Mouse (Mus musculus) adrenal gland, adult 8-10 months (tissue): Measurements from ENCODE around the gene Atg4c. TPM values are rescaled to one million over a fixed set of nuclear protein-coding genes. Genes with fewer than 3 reads are reported as not detected.

Source experiments
- DNase-seq: peaks from one replicate; pipeline ENCODE4 v3.0.0; 2022
- total RNA-seq, 4 experiments: library from RNA; stranded (reverse); gene quantifications; 2 replicates each; pipeline ENCODE4 v1.2.4; 2022

Atg4c gene
- total RNA-seq, 4 experiments from 2014 or later, result 17.1 to 21.4 (median 19.4) TPM

DNA sequence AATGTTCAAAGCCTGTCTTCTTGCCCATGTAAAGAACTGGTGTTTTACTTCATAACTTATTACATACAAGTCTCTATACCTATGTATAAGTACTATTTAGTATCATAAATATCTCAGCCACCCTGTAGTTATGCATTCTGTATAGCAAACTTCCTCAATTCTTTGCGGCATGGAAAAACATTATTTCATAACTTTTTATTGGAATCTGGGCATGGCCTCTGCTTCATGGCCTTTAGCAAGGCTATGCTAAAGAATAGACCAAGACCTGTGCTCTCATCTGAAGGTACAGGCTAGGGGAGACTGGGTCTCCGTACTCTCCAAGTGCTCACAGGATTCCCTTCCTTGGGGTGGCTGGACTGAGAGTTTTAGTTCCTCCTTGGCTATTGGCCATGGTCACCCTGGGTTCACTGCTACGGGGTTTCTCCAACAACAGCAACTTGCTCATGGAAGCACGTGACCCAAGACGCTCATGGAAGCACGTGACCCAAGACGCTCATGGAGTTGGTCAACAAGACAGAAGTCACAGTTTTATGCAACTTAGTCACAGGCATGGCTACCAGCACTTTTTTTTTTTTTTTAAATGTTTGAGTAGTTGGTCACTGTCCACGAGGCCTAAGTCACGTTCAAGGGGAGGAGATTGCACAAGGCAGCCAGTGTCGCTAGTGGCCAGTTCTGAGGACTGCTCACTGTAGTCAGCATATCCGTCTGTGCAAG is 7.2 kb upstream of the Atg4c start:
- DNase-seq, result no peak

DNA sequence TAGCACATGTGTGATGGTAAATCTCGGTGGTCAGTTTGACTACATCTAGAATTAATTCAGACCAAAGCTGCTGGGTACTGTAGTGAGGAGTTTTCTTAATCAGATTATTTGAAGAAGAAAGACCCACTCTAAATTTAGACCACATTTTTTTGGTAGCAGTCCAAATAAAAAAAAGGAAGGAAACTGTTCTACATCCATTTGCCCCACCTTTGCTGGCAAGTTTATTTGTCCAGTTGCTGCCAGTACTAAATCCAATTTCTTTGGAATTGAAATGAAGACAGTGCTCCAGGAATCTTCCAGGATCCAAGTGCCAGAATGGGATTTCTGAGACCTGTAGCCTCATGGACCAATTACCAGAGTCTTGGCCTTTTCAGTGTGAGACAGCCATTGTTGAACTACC is 1.1 kb upstream of the Atg4c start:
- DNase-seq, result no peak

DNA sequence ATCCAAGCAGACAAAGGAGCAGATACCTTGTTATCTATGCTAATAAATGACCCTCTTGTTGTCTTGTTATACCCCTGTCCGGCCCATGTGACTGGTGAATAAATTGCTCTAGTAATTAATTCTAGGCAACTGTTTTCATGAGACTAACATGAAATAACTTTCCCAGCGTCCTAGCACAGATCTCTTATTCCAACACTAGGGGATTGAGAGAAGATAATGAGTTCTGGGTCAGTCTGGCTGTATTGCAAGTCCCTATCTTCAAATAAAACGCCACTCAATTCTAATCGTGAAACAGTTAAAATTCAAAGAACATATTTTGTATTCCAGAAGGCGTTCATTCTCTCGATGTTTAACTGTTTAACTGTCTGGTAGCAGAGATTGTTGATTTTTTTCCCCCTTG is 520 bp upstream of the Atg4c start:
- DNase-seq, result no peak

DNA sequence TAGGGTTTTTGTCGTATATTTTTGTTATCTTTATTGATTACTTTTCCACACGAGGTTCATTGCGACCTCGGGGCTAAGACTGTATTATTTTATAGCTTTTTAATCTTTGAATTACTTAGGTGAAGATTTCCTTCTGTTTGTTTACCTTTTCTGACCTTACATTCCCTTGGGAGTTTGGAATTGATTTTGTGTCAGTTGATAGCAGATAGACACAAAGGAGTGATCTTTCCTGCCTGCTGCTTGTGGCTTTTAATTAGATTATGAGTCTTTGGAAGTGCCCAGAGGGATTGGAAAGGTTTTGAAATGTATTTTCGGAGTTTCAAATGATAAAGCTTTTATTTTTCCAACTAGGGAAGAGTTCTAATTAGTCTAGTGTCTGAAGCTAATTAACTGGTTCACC is 1.1 kb downstream of the Atg4c start:
- no peak for DNase-seq

DNA sequence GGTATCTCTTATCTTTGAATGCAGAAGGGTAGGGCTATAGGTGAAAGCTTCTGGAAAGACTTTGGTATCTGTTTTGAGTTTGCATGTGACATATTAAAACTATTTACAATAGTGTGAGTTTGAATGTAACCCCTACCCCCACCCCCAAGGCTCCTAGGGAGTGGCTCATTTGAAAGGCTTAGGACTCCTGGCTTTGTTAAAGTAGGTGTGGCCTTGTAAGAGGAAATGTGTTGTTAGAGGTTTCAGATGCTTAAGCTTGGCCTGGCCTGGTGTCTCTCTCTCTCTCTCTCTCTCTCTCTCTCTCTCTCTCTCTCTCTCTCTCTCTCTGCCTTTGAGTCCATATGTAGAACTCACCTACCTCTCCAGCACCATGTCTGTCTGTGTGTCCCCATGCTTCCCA is 5.0 kb downstream of the Atg4c start:
- DNase-seq, result no peak

DNA sequence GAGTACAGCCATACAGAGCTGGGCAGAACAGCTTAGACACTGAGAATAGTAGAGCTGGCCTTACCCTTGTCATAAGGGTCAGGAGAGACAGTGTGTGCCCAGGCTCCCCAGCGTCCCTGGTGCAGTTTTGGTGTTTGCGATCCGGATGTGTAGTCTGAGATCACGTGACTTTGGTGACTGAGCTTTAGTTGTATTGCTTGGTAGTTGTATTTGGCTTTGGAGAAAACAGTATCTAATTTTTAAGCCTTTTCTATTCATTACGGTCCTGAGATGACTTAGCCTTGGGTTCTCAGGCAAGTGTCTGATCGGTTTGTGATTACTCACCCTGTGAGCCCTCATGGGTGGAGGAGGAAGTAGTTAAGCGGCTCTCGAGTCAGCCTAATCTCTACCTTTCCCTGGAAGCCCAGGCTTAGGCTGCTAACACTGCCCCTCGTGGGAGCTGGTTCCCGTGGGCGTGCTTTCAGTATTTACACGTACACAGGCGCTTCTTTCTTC is 6.1 kb downstream of the Atg4c start:
- no peak for DNase-seq

DNA sequence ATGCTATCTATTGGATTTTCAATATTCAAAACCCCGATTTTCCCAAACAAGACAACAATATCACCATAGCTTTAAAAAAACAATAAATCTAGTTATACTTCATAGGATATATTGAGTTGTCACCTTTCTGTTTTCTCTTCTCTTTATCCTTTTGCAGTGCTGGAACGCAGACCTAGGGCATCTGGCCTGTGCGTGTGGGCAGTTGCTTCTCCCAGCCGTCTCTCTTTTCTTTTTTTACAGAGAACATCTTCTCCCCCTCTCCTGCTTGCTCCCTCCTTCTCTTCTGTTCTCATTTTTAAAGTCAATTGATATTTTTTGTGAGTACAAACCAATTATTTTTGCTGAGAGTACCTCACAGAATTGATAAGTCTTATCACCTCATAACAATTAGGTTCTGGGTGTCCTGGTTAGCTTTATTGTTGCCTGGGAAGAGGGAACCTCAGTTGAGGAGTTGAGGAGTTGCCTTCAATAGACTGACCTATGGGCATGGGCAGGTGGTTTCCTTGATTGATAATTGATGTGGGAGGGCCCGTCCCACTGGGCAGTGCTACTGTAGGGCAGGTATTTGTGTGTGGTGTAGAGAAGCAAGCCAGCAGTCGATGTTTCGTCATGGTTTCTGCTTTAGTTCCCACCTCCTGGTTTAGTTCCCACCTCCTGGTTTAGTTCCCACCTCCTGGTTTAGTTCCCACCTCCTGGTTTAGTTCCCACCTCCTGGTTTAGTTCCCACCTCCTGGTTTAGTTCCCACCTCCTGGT is 6.8 kb downstream of the Atg4c start:
- DNase-seq, result no peak

DNA sequence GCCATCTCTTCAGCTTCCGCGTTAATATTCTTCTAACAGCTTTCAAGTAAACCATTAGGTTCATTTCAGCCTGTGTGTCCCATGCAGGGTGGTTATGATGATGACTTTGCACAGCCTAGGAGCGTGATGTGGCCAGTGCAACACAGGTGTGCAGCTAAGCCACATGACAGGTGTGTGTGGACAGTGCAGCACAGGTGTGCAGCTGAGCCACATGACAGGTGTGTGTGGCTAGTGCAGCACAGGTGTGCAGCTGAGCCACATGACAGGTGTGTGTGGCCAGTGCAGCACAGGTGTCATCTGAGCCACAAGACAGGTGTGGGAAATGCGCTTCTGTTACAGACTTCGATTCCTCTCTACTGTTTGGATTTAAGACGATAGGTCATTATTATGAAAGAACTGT is 12.0 kb downstream of the Atg4c start:
- DNase-seq, result no peak

DNA sequence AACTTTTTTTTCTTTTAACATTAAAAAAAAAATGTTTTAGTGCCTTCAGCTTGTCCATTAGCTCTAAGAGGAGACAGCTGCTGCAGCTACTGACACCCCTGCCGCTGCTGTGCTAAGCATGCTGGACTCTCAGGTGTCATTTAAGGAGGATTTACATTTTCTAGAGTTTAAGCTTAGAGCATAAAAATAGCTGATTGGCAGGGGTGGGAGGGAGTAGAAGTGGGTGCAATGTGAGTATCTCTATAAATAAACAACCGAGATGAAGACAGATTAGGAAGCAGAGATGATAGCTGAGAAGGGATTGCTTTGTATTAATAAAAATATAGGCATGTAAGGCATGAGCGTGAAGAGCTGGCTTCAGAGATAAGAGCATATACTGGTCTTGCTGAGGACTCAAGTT is 12.6 kb downstream of the Atg4c start:
- DNase-seq, result no peak

DNA sequence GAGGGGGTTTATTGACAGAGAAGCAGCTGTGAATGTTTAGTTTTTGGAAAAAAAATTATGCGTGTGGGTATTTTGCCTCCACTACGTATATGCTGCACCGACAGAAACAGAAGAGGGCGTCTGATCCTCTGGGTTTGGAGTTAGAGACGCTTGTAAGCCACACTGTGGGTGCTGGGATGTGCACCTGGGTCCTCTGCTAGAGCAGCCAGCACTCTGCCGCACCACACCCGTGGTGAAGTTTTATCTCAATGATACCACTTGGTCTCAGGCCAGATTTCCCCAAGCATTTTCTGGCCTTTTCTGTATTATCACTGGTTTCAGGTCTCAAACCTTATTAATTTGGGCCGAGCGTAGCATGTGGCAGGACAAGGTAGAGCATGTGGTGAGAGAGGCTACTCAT is 16.4 kb downstream of the Atg4c start:
- DNase-seq, result no peak

DNA sequence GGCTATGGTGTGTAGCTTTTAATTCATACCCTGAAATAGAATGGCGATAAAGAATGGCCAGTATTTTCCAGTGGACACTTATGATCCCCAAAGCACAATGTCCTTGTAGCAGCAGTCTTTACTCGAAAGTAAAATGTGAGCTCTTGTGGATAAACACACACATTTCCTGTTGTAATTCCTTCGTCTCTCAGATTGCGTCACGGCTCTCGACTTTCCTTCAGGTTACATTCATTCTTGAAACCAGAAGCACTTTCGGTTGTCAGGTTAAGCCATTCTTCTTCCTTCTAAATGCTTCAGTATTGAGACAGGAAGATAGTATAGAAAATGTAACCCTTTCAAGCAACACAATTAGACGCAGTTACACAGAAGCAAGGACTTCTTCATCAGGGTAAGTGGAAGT is 17.9 kb downstream of the Atg4c start:
- DNase-seq, result no peak

DNA sequence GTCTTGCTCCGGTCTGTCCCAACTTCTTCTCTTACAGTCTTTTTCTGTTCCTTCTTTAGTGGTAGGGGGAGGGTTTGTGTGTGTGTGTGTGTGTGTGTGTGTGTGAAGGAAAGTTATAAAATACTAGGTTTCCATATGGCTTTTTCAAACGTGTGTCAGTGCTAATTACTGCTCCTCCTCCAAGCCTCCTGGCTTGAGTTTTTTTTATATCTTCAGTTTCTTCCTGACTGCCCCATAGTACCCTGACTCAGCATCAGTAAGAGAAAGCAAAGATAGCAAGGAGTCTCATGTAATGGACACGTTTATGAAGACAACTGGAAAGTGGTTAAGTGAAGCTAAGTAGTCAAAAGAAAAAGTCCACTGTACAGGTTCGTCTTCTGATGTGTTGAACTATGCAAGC is 19.4 kb downstream of the Atg4c start:
- no peak for DNase-seq

DNA sequence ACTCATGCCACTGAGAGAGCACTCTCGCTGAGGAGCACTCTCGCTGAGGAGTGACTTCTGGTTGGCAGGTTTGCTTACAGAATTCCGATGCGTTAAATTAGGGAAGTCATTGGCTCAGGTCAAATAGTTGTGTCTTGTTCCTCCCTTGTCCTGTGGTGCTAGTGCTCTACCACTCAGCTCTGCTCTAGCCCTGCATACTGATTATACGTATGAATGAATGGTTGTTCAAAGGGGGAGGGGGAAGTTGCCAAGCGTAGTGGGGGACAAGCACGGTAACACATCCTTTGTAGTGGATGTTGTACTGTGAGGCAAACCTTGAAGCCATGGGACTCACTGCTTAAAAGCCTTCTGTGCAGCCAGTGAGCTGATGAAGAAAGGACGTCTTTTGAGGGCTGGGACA is 28.5 kb downstream of the Atg4c start:
- DNase-seq, result no peak

DNA sequence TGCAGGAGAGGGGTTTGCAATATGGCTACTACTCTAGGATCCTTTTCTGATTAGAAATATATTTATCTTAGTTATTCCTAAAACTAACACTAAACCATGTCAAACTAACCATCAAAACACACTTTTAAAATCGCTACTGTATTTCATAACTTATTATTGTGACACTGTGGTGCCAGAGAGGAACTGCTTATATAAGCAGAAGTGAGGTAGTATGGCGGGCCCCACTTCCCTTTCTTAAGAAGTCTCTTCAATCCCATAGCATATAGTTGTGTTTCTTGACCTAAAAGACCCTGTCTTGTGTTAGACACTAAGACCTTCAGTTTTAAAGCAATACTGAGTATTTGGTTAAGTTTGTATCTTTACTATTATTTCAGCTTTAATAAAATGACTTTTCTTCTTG is 31.1 kb downstream of the Atg4c start:
- no peak for DNase-seq

DNA sequence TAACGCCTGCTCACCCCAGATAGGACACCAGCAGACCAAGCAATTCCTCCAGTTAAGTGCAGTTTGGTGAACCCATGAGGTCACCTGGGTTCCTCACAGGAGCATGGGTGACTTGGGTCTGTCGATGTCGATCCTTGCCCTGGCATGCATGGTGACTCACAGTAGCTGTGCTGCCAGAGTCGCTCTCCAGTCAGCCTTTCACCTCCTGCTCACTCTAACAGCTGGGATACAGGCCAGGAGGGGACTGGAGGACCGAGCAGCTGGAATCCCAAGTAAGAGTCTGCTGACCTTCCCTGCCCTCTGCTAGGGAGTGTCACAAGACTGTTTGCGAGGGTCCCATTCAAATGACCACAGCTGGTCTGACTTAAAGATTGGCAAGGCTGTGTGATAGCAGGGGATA is 33.5 kb downstream of the Atg4c start:
- DNase-seq, result no peak

DNA sequence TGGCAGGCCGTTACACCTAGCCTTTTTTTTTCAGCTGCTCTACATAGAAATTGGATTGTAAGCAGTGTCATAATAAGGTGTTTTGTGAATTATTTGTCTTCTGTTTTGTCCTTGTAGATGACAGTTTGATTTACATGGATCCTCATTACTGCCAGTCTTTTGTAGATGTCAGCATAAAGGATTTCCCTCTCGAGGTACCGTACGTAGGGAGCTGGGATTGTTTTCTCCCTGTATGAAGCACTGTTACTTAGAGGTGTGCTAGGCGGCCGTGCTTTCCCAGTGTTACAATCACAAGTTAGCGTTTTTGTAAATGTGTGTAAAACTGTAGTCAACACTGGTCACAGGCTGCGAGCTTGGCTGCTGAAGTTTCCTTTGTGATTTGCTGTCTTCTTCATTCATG is 35.6 kb downstream of the Atg4c start:
- DNase-seq, result no peak

DNA sequence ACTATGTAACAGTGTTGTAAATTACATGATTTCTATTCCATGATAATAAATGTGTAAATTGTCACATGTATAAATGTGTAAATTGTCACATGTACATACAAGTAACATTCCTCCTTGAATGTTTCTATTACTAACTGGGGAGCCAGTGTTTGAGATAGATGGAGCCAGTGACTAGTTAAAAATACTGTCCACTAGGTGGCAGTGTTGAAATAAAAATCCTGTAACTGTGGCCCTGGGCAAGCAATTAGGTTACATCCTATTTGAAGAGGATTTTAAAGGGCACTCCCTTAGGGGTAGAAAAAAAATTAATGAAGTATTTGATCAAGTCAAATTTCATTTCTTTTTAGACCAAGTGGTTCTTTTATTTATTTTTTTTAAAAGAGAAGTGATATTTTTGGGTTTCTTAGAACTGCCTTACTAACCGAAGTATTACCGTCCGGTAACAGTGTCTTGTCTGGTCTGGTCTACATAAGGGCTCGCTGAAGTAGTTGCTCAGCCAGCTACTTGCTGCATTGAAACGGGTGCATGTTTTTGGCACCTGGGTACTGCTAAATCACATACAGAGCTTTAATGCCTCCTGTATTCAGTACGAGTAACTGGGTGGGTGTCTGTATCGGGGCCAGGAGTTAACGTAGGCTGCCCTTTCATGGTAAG is 41.6 kb downstream of the Atg4c start:
- DNase-seq, result no peak

DNA sequence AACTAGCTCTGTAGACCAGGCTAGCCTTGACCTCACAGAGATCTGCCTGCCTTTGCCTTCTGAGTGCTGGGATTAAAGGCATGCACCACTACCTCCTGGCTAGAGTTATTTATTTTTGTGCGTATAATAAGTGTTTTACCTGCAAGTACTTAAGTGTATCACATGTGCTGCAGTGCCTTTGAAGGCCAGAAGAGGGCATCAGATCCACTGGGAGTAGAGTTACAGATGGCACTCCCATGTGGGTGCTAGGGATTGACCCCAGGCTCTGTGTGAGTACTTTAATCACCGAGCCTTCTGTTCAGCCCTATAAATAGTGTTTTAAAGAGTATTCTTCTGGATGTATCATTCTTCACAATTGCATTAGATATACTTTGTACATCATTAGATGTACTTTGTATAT is 44.6 kb downstream of the Atg4c start:
- no peak for DNase-seq

DNA sequence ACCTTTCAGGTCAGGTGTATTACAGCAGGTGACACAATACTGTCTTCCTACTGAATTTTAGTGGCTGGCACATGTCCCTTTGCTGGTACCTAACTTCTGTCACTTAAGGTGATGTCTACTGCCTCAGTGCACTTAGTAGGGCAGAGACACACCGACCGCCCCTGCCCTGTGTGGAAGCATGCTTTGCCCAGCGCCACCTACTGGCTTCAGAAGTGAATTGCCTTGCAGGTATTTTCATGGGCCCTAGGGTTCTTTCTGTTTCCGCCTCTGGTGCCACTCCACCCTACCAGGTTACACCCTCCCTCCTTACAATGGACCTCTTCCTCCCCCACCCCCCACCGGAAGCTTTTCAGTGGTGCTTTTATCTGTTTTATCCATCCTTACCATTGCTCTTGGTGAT is 47.9 kb downstream of the Atg4c start:
- no peak for DNase-seq

DNA sequence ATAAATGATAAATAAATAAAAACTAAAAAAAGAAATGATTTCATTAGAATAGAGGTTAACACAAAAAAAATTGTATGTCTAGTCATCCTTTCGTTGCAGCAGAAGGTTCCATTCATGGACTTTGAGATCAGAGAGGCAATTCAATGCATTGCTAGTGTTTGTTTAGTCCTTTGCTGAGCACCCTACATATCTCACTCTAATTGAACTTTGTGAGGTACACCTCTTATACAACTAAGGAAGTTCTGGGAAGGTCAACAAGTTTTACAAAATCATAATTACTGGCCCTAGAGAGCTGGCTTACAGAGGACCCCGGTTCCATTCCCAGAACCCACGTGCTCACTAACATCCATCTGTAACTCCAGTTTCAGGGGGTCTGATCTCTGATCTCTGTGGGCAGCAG is 55.6 kb downstream of the Atg4c start:
- no peak for DNase-seq

DNA sequence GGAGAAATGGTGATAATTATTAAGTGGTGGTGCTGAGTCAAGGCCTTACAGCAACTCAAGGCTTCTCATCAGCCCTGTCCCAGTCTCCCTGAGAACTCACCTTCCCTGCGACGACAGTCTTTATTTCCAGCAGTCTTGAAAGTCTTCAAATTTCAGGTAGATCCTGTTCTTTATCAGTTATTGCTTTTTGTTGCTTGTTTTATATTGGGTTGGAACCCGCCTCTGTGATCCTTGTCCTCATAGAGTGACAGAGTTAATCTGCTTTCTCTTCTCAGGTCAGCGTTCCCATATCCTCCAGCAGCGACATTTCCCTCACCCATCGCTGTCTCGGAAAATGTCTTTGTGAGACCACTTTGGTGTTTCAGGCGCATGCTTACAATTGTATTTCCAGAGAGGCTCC is 56.1 kb downstream of the Atg4c start:
- DNase-seq, result no peak

DNA sequence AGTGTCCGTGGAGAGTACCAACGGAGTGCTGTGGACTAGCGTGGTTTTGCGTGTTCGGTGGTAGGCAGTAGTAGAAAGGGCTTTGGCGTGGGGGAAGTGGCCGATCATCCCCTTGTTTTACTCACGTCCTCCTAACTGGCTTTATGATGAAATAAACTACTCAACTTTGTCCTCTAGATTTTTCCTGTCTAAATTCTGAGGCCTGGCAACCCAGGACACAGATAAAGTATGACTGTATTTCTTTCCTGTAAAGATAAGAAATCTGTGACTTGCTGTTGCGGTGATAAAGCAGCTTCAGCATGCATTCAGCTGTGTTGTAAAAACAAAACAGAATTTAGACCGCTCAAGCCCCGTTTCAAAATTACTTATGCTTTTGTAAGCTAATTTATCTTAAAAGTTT is 59.2 kb downstream of the Atg4c start:
- no peak for DNase-seq

DNA sequence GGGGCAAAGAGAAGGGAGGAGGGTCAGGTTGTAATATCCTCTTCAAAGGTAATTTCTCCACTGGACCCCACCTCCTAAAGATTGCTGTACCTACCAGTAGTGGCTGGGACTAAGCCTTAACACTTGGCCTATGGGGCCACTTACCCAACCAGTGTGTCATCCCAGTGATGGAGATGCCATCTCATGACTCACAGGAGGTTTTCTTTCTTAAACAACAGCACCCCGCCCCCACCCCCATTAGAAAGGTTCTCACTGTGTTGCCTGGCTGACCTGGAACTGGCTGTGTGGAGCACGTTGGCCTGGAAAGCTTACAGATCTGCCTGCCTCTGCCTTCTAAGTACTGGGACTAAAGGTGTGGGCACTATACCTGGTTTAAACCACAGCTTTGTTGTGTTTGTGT is 69.5 kb downstream of the Atg4c start:
- DNase-seq, result no peak

DNA sequence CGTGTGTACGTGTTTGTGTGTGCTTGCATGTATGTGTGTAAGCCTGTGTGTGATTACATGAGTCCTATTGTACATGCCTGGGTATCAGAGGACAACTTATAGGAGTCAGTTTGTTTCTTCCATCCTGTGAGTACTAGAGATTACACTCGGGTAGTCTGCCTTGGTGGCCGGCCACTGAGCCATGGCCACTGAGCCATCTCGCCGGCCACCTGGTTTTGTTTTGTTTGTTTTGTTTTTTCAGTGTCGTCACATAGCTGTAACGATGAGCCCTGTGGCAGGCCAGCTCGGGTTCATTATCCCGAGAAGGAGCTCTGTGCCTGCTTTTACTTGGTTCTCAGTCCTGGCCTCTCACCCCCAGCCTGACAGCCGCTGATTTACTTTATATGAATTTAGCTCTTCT is 69.9 kb downstream of the Atg4c start:
- DNase-seq, result no peak
